Mouse (Mus musculus): ENCODE results near the gene Hfe.
A peak's percentile ranks its signal among the peaks of the same experiment; 100 is the strongest.
"Not testable (repeated sequence)": the region's sequence is repeated elsewhere in the genome, so short reads cannot be mapped to it uniquely, and the experiment has no call there.

The Hfe gene

GRCm38 (mm10) chr13:23744421-23745380 lies 34.0 kb upstream of the Hfe start:
- no peak for DNase-seq (ENCODE audit: low spot score)

DNA sequence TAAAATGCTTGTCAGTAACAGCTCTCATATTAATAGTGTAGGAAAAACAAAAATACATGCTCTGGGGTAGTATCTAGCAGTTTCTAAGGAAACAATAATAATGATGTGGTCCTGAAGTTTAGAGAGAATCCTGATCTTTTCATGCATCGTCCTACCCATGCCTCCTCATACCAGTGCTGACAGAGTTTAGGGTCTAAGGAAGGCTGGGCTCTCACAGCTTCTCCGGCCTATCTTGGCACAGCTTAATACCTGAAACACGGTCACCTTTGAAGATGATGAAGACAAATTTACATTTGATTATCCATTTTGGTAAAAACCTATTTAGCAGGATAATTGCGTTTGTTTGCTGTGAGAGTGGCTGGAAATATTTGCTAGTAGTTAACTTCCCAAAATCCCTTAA lies 33.3 kb upstream of the Hfe start:
- no peak for DNase-seq (ENCODE audit: low spot score)

DNA sequence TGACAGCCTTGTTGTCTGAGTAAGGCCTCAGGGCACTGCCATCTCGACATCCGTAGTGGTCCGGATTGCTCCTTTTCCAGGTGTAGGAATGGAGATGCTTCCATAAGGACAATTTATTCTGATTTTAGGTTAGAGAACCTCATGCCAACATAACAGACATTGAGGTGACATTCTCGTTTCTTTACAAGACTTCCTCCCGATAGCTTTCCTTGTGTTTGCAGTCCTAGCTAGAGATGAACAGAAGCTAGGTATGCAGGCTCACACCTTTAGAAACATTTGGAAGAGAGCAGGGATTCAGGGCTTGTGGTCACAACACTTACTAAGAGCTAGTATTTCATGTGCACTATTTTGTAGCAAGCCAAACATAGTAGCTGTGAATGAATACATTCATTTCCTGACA lies 32.6 kb upstream of the Hfe start:
- DNase-seq (ENCODE audit: low spot score) = no peak

DNA sequence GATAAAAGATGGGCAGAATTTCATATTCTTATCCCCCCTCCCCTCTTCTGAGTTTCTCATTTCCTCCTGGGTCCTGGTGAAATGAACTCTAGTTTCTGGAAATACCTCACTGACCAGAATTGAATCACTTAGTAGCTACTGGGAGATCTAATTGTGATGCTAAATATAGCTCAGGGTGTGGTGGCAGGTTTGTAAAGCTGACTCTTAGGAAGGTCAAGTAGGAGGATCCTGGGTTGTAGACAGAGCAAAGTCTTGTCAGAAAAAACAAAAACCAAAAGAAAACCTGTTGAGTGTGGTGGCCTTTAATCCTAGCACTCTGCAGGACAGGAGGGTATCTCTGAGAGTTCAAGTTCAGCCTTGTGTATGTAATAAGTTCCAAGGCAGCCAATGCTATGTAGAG lies 31.4 kb upstream of the Hfe start:
- DNase-seq (ENCODE audit: low spot score) = no peak

- DNase-seq (ENCODE audit: low spot score) = no peak
Observed at GRCm38 (mm10) chr13:23740910-23741309, 30.3 kb upstream of the Hfe start.

GRCm38 (mm10) chr13:23740256-23740840 lies 29.7 kb upstream of the Hfe start:
- DNase-seq (ENCODE audit: low spot score) = no peak

- no peak for DNase-seq (ENCODE audit: low spot score)
Observed at GRCm38 (mm10) chr13:23739922-23740252, 29.2 kb upstream of the Hfe start.

GRCm38 (mm10) chr13:23739069-23739921 lies 28.6 kb upstream of the Hfe start:
- DNase-seq (ENCODE audit: low spot score) = peak; percentile 78

DNA sequence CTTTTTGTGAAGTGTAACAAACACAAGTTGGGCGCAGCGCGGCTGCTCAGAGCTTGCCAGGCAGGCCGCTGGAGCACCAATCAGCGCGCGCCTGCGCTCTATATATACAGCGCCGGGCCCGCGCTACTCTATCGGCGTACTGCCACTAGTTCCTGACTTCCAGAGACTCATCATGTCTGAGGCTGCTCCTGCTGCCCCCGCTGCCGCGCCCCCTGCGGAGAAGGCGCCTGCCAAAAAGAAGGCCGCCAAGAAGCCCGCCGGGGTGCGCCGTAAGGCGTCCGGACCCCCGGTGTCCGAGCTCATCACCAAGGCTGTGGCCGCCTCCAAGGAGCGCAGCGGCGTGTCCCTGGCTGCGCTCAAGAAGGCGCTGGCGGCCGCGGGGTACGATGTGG lies 28.0 kb upstream of the Hfe start, which contains the start of gene Hist1h1c:
Gene Hist1h1c, plus strand, starts transcription at position 132 of the 392 bp plus-strand sequence.
- peak; percentile 95 for DNase-seq (ENCODE audit: low spot score)

GRCm38 (mm10) chr13:23738041-23738440 lies 27.4 kb upstream of the Hfe start:
- no peak for DNase-seq (ENCODE audit: low spot score)

GRCm38 (mm10) chr13:23737091-23737490 lies 26.4 kb upstream of the Hfe start:
- no peak for DNase-seq (ENCODE audit: low spot score)

DNA sequence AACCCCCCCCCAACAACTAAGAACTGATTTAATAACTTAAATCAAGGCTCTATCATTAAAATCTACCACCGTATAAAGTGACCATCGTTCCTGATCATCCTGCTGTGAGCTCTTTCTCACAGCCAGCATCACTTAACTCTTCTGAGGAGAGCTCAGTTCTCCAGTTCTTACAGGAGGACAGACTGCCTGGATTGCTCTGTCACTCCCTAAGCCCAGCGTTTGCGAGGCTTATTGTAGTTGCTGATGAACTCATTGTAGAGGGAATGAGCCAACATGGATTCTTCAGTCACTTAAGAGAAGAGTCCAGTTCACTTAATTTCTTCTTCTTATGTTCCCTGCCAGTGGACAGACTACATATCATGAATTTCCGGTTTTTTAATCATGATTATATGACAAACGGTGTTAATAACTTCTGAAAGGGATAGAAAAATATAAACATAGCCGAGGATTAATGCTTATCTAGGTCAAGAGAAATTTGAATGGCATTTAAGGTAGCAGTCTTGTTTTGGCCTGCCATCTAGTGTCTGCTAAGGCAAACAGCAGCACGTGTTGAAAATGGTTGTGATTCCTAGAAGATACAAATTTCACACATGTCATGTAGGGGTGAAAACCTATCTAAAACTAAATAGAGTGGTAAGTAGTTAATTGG lies 21.6 kb upstream of the Hfe start:
- DNase-seq (ENCODE audit: low spot score) = no peak

GRCm38 (mm10) chr13:23730479-23730878 lies 19.8 kb upstream of the Hfe start:
- no peak for DNase-seq (ENCODE audit: low spot score)

GRCm38 (mm10) chr13:23729706-23730105 lies 19.1 kb upstream of the Hfe start:
- DNase-seq (ENCODE audit: low spot score) = no peak

DNA sequence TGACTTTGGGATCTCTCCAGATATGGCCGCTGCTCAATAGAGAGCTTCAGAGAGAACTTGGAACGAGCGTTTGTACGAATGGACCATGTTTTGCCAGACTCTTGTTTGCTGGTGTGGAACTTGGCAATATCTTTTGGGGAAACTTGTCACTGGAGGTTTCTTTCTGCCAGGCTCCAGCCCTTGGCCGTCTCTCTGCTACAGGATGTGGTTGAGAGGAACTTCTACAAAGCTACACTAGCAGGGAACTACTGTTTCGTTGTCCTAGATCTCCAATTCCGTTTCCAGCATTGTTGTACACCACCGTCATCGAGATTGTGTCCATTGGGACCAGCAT lies 18.5 kb upstream of the Hfe start:
- no peak for DNase-seq (ENCODE audit: low spot score)

DNA sequence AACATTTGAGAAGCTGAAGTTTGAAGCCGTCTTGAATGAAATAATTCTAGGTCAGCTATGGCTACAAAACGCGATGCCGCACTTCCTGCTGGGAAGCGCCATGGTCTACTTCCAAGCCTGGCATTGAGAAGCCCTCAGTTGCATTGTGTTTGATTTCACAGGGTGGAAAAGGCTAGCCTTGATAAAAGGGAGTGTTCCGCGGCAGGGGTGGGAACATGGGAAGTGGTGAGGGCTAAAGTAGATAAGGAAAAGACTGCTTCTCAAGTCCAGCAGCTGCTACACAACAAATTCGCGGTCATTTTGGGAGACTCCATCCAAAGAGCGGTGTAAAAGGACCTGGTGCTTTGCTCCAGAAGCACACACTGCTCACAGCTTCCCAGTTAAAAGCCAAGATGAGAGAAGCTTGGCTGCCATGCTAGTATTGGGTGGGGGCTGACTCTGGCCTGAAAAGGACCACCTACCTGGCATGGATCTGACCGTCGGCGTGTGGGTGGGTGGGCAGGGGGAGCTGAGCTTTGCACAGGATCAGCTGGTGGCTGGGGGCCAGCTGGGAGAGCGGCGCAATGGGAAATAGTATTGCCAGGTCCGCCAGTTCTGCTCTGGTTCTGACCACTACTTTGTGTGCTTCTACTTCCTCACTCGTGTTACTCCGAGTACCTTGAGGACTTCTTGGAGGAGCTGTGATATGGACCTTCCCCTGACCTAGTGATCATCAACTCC lies 18.0 kb upstream of the Hfe start:
- DNase-seq (ENCODE audit: low spot score) = no peak

DNA sequence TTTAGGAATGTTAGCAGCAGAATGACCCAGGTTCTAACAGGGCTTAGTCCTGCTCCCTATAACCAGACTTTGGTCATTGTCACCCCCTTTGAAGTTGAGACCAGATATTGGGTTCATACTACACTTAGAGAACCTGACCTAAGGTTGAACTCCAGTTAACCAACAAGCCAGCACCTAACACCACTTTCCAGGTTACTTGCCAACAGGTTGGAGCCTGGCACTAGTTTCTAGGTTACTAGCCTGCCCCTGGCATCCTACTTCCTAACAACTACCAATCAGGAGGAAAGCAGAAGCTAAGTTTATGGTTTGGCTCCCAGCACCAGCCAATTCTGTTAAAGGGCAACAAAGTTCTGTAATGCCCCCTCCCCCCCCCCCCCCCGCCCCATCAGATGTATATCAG lies 14.6 kb upstream of the Hfe start:
- DNase-seq (ENCODE audit: low spot score) = no peak

GRCm38 (mm10) chr13:23724239-23724638 lies 13.6 kb upstream of the Hfe start:
- no peak for DNase-seq (ENCODE audit: low spot score)

- DNase-seq (ENCODE audit: low spot score) = not testable (repeated sequence)
Observed at GRCm38 (mm10) chr13:23717593-23718245, 7.1 kb upstream of the Hfe start.

- DNase-seq (ENCODE audit: low spot score) = no peak
Observed at GRCm38 (mm10) chr13:23717176-23717575, 6.5 kb upstream of the Hfe start.
